Comparison of ENCODE assay signal across 14 mouse cellular contexts in the genomic region with DNA sequence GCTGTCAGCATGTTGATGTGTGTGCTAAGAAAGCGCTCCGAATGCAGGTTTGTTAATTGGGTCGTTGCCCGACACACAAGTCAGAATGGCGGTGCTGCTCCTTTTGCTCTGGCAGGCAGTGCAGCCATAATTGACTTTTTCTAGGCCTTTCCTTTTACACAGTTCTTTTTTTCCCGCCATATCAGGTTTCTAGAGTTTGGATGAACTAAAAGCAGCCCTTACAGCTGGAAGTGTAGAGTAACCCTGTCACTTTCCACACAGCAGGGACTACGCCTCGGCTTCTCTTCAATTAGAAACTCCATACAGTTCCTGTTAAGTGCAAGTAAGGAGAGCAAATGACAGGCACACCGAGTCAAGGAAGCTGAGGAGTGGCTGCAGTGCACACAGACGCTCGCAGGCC.
DNase-seq lines count a peak whose midpoint lies in the region; ATAC-seq and TF ChIP-seq lines count a peak whose summit lies in the region.
"Had no signal": no experiment of that assay in that cellular context is flagged by ENCODE, and none has a peak within 500 bp of the region (broad histone marks: within the 10 kb centered on the region; RNA-seq: fewer than 3 reads in every experiment).

No protein-coding gene starts in this region.

- H3K27ac ChIP-seq in hindbrain, embryonic 11.5 days (ENCODE audit: low read depth, low read length) = no peak overlapping the region
- H3K27ac ChIP-seq in hindbrain, embryonic 16.5 days (ENCODE audit: low read depth, low read length) = no peak overlapping the region
- no peak overlapping the region for H3K27ac ChIP-seq in forebrain, embryonic 12.5 days

- WGBS in hindbrain, embryonic 11.5 days = 57% methylated on average over 11 of the region's 11 CpGs
- 53% methylated on average over 11 of the region's 11 CpGs for WGBS in hindbrain, embryonic 16.5 days
- 29% methylated on average over 11 of the region's 11 CpGs for WGBS in forebrain, embryonic 12.5 days

- no peak overlapping the region for H3K9ac ChIP-seq in hindbrain, embryonic 11.5 days (ENCODE audit: low read depth, low read length)
- no peak overlapping the region for H3K9ac ChIP-seq in hindbrain, embryonic 16.5 days (ENCODE audit: low read depth, low read length)
- H3K9ac ChIP-seq in forebrain, embryonic 12.5 days = no peak overlapping the region
- H3K9ac ChIP-seq: liver, postnatal 0 days had no signal

- no peaks in the 10 kb centered on the region for H3K36me3 ChIP-seq in hindbrain, embryonic 11.5 days (ENCODE audit: control insufficient read depth, insufficient read depth, low read length)
- no peaks in the 10 kb centered on the region for H3K36me3 ChIP-seq in hindbrain, embryonic 16.5 days (ENCODE audit: control insufficient read depth, insufficient read depth, low read length)
- no peaks in the 10 kb centered on the region for H3K36me3 ChIP-seq in forebrain, embryonic 12.5 days (replicated peaks)

- no peak overlapping the region for H3K4me3 ChIP-seq in hindbrain, embryonic 11.5 days (ENCODE audit: low read depth, low read length)
- H3K4me3 ChIP-seq in hindbrain, embryonic 16.5 days (ENCODE audit: low read length) = no peak overlapping the region
- H3K4me3 ChIP-seq in forebrain, embryonic 12.5 days (replicated peaks) = no peak overlapping the region

- TF ChIP-seq POLR2A in brain, embryonic 14.5 days (IDR thresholded peaks at IDR 0.05; ENCODE audit: borderline replicate concordance, extremely low read depth, insufficient read depth, insufficient read length, poor library complexity, severe bottlenecking) = no peak

- no peak overlapping the region for H3K4me2 ChIP-seq in hindbrain, embryonic 11.5 days (replicated peaks; ENCODE audit: low read depth, low read length)
- no peak overlapping the region for H3K4me2 ChIP-seq in hindbrain, embryonic 16.5 days (ENCODE audit: low read length)
- H3K4me2 ChIP-seq in forebrain, embryonic 12.5 days = 0 out of 2 replicates have a peak overlapping the region, but pooled peaks have one; percentile 10

- peak; percentile 17 for DNase-seq in hindbrain, embryonic 11.5 days (ENCODE audit: low spot score)
- DNase-seq in brain, embryonic 14.5 days (ENCODE audit: low read depth) = peak; percentile 70
- peak; percentile 14 for DNase-seq in mesoderm, embryonic 11.5 days (ENCODE audit: low read depth, low spot score)
- DNase-seq in layer of hippocampus, adult 9-11 months = no peak
- no peak for DNase-seq in kidney, postnatal 36 days
- DNase-seq in cerebellum, postnatal 4 days (ENCODE audit: low spot score in 2 of 2) = no peak
- DNase-seq: adrenal gland, postnatal 14 days; cerebellum, adult 9-11 months; gastrocnemius, postnatal 14 days; kidney, adult 11 months; liver, postnatal 0 days had no signal

- no peaks in the 10 kb centered on the region for H3K4me1 ChIP-seq in hindbrain, embryonic 11.5 days (replicated peaks; ENCODE audit: control insufficient read depth, insufficient read depth, low read length)
- H3K4me1 ChIP-seq in hindbrain, embryonic 16.5 days (ENCODE audit: control insufficient read depth, insufficient read depth, low read depth, low read length) = peaks cover 4% of the 10 kb centered on the region; the same call in 1 of the 2 replicates
- H3K4me1 ChIP-seq in forebrain, embryonic 12.5 days = peaks cover 5% of the 10 kb centered on the region; the same call in 1 of the 2 replicates

- H3K9me3 ChIP-seq in hindbrain, embryonic 11.5 days (ENCODE audit: control insufficient read depth, low read length) = no peaks in the 10 kb centered on the region
- no peaks in the 10 kb centered on the region for H3K9me3 ChIP-seq in hindbrain, embryonic 16.5 days (ENCODE audit: control insufficient read depth, low read length)
- no peaks in the 10 kb centered on the region for H3K9me3 ChIP-seq in forebrain, embryonic 12.5 days

- no peak for ATAC-seq in hindbrain, embryonic 11.5 days (ENCODE audit: low FRiP score)
- ATAC-seq in hindbrain, embryonic 16.5 days = no peak
- ATAC-seq in forebrain, embryonic 12.5 days (ENCODE audit: low FRiP score) = 0 out of 2 replicates have a peak, but pooled peaks have one; percentile 39
- ATAC-seq: liver, postnatal 0 days; Patski had no signal

- H3K27me3 ChIP-seq in hindbrain, embryonic 11.5 days (ENCODE audit: control insufficient read depth, insufficient read depth, low read length) = no peaks in the 10 kb centered on the region
- H3K27me3 ChIP-seq in hindbrain, embryonic 16.5 days (replicated peaks; ENCODE audit: control insufficient read depth, insufficient read depth, low read length) = no peaks in the 10 kb centered on the region
- no peaks in the 10 kb centered on the region for H3K27me3 ChIP-seq in forebrain, embryonic 12.5 days
- H3K27me3 ChIP-seq: Patski had no signal

- TF ChIP-seq CTCF in brain, embryonic 14.5 days (IDR thresholded peaks at IDR 0.05; ENCODE audit: borderline replicate concordance, extremely low read depth, insufficient read depth, insufficient read length) = no peak

Comparison
In these comparisons a context has a peak if more than half of its experiments do, and no peak if none do; other contexts are left out.
1. DNase-seq: peak in hindbrain, embryonic 11.5 days (single experiment), brain, embryonic 14.5 days (single experiment) and mesoderm, embryonic 11.5 days (single experiment); none in layer of hippocampus, adult 9-11 months (single experiment), kidney, postnatal 36 days (0 of 2) and cerebellum, postnatal 4 days (0 of 2).